Mouse (Mus musculus): ENCODE results near the gene Ipo13.

DNA sequence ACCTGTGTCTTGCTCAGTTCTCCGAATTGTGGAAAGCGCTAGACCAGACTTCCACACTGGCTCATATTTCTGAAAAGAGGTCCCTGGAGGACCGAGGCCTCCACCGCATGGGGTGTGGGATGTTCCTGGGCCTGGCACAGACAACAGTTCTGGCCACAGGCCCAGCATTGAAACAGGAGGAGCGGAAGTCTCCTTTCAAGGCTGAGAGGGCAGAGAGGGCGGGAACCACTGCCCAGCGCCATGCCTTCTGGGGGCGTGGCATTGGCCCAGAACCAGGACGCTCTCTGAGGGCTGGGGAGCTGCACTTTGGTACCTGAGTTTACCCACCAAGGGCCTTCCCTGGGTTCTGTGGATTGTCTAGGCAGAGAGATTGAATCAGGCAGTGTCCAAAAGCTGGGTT, 48.7 kb downstream of the Ipo13 start:
- TF ChIP-seq SMC3 (IDR thresholded peaks at IDR 0.05; ENCODE audit: low read depth, low read length) (no peak), EP300 (IDR thresholded peaks at IDR 0.05; ENCODE audit: low read length) (no peak), ELF1 (IDR thresholded peaks at IDR 0.05; ENCODE audit: low read depth, low read length) (no peak), CHD1 (IDR thresholded peaks at IDR 0.05; ENCODE audit: low read depth, low read length) (no peak), TBP (conservative IDR thresholded peaks at IDR 0.05; ENCODE audit: low read depth, low read length) (no peak), NELFE (IDR thresholded peaks at IDR 0.05; ENCODE audit: low read depth, low read length) (no peak), MAZ (IDR thresholded peaks at IDR 0.05; ENCODE audit: low read depth, low read length) (no peak), POLR2A (IDR thresholded peaks at IDR 0.05; ENCODE audit: low read depth, low read length) (no peak), CTCF (conservative IDR thresholded peaks at IDR 0.05 in 1 of 2, IDR thresholded peaks at IDR 0.05 in 1 of 2; ENCODE audit: low read depth in 2 of 2, low read length in 2 of 2) (no peak)
